Mouse (Mus musculus): ENCODE data around the gene Gm10220. TPM values are rescaled to one million over a fixed set of nuclear protein-coding genes. Genes with fewer than 3 reads are reported as not detected.
"Not testable (repeated sequence)": the region's sequence is repeated elsewhere in the genome, so short reads cannot be mapped to it uniquely, and the experiment has no call there.

Gene Gm10220
- polyA plus RNA-seq (2012; rRNA removed): not detected in 2 replicates

DNA sequence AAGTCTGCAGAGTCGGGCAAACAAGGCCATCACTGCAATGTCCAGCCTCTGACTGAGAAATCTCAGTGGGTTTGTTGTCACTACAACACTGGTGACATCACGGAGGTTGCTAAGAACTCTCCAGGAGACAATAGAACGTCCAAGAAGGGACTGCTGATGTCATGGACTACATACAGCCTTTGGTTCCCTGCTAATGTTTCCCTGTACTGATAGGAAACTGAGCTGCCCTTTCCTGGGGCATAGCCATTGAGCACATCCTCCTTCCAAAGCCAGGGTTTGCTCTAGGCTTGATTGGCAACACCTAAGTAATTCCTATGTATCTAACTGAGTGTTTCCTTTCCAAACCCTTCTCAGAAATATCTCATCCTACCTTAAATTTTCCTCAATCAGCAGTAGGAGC lies at the start of gene Gm10220:
TSS of gene Gm10220 (minus strand) at position 101 of the 400 bp plus-strand sequence.
- not testable (repeated sequence) for DNase-seq (ENCODE audit: extremely low spot score in 1 of 2, low spot score in 1 of 2)

DNA sequence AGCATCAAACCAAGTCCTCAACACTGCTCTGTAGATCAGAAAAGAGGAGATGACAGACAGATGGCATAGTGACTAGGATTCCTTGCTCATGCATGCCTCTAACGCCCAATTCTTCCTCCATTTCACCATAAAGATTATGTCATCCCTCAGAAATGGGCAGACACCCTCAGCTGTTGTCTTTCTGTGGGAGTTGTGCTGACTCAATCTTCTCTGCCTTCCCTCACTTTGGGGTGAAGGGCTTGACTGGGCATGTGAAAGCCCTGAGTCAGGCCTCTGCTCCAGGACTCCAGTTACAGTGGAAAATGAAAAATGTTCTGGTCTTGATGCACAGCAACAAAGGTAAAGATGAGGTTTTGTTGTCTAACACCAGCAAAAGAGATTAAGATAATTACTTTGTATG lies 48.6 kb upstream of the Gm10220 start:
- no peak for DNase-seq (ENCODE audit: extremely low spot score in 1 of 2, low spot score in 1 of 2)

DNA sequence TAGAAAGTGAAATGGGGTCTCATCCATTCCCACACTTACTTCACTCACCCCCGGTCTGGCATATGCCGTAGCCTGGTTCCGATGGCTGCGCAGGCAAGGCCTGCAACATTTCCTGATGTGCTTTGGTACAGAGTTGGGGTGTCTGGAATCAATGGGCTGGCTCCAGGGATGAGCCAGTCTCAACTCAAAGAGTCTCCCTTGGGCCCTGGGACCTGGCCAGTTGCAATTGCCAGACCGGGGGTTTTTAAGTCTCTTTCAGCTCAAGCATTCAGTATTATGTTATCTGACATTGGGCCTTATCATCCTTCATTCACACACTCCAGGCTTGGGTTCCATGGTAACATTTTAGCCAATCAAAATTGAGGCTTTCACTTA lies 44.6 kb upstream of the Gm10220 start:
- no peak for DNase-seq (ENCODE audit: extremely low spot score in 1 of 2, low spot score in 1 of 2)

DNA sequence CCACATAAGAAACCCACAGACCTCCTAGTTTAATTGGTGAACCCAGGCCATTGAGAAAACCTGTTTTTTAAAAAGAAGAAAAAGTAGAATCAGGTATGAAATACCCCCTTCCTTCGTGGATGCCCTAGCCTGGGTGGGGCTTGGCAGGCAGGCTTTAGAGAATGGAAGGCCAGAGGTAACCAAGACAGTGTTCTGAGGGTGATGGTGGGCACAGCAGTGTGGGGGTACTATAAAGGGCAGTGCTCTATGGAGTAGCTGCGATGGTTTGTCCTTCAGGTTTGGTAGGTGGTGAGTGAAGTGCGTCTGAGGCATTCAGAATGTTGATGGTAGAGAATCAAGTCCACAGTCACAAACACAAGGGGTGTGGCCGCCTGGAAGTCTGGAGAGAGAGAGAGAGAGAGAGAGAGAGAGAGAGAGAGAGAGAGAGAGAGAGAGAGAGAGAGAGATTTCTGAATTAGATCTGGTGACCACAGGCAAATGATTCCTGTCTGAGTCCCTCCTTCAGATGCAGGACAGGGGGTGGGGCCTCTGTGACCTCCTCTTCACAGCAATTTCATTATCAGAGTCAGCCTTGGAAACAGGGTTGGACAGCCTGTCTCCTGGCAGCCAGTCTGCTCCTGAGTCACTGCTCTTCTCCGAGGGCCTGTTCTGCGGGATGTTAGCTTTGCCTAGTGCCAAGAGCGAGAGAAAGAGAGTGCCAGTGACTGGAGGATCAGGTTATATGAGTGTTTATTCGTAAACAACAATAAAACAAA lies 44.0 kb upstream of the Gm10220 start:
- no peak for DNase-seq (ENCODE audit: extremely low spot score in 1 of 2, low spot score in 1 of 2)

DNA sequence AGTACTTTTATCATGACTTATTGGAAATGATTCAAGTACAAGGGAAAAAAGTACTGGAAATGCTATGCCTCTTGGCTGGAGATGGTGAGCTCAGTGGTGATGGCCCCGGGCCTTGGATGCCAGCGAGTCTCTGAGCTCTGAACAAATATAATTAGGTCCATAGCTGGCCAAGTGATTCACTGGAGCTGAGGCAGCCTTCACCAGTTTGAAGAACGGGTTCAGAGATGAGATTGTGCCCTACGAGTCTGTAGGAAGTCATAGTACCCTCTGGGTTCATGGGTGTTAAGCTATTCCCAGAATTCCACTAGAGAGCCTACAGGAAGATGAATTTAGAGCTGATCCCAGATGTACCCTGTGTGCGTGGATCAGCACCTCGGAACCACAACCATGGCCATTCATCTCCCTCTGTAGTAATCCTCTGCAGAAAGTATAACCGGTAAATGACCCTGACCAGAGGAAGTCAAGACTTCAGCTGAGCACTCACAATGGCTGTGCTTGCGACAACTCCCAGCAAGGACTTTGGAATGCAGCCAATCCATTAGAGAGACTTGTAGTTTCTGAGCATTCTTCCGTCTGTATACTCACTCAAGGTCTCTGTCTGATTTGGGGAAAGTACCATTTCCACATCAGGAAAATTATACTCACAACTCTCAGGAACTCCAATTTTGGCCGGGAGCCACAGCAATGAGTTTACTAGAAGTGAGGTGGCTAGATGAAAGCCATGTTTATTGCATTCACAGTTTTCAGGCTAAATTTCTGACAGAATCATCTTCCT lies 36.4 kb upstream of the Gm10220 start:
- DNase-seq (ENCODE audit: extremely low spot score in 1 of 2, low spot score in 1 of 2): no peak

DNA sequence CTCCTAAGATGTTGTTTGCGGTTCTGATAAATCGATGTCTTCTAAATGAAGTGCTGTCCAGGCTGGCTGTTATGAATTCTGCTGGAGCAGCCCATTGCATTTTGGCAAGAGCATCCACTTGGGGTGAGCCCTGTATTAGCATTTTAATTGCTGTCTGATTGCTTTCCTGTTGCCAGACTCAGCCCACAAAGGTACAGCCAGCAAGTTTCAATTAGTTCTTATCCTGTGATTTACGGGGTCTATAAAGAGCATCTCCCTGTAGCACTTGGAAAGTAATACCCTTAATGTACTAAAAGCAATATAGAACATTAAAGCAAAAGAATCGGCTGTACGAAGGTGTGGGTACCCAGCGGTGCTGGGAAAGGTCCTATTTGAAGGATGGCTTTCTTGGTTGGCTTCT lies 21.7 kb upstream of the Gm10220 start:
- DNase-seq (ENCODE audit: extremely low spot score in 1 of 2, low spot score in 1 of 2): no peak

DNA sequence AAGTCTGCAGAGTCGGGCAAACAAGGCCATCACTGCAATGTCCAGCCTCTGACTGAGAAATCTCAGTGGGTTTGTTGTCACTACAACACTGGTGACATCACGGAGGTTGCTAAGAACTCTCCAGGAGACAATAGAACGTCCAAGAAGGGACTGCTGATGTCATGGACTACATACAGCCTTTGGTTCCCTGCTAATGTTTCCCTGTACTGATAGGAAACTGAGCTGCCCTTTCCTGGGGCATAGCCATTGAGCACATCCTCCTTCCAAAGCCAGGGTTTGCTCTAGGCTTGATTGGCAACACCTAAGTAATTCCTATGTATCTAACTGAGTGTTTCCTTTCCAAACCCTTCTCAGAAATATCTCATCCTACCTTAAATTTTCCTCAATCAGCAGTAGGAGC lies 16.0 kb downstream of the Gm10220 start, which contains the start of gene 5031410I06Rik:
TSS of gene 5031410I06Rik (minus strand) at position 101 of the 400 bp plus-strand sequence.
- DNase-seq (ENCODE audit: extremely low spot score in 1 of 2, low spot score in 1 of 2): not testable (repeated sequence)

DNA sequence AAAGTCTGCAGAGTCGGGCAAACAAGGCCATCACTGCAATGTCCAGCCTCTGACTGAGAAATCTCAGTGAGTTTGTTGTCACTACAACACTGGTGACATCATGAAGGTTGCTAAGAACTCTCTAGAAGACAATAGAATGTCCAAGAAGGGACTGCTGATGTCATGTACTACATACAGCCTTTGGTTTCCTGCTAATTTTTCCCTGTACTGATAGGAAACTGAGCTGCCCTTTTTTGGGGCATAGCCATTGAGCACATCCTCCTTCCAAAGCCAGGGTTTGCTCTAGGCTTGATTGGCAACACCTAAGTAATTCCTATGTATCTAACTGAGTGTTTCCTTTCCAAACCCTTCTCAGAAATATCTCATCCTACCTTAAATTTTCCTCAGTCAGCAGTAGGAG lies 32.0 kb downstream of the Gm10220 start, which contains the start of gene Gm10471:
TSS of gene Gm10471 (minus strand) at position 101 of the 400 bp plus-strand sequence.
- DNase-seq (ENCODE audit: extremely low spot score in 1 of 2, low spot score in 1 of 2): not testable (repeated sequence)

DNA sequence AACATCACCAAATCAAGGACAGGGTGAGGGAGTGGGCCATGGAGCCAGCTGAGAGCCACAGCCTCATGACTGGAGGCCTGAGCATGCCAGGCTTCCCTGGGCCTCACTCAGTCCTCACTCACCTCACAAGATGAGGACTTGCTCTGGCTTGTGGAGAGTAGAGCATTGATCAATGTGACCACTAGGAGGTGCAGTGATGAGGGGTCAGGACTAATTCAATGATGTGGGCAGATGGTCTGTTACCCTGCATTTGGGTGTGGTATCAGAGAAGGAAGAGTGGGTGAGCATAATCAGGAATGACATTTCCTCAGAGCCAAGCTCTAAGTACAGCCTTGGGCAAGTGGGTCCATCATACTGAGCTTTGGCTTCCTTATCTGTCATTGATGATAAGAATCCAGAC lies 42.2 kb downstream of the Gm10220 start:
- DNase-seq (ENCODE audit: extremely low spot score in 1 of 2, low spot score in 1 of 2): peak in 1 of 2 experiments; percentile 1

DNA sequence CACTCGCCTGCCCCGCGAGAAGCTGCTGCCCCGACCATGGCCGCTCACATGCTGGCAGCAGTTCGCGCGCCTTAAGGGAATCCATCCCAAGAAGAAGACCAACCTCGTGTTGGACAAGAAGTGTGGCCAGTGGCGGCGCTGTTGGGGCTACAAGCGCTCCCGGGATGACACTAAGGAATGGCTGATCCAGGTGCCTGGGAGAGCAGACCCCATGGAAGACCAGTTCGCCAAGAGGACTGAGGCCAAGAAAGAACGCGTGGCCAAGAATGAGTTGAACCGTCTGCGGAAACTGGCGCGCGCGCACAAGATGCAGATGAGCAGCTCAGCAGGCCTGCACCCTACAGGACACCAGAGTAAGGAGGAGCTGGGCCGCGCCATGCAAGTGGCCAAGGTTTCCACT lies 50.5 kb downstream of the Gm10220 start:
- no peak for DNase-seq (ENCODE audit: extremely low spot score in 1 of 2, low spot score in 1 of 2)

Other genes starting within 250 kb of the Gm10220 start
- gene Gm21663, start 179.0 kb downstream of the Gm10220 start, polyA plus RNA-seq (2012; rRNA removed): not detected in 2 replicates
- gene Gm21671, start 167.0 kb downstream of the Gm10220 start, polyA plus RNA-seq (2012; rRNA removed): not detected in 2 replicates
- not detected in 2 replicates for gene Gm21680, start 148.8 kb downstream of the Gm10220 start, polyA plus RNA-seq (2012; rRNA removed)
- gene Gm21698, start 132.8 kb downstream of the Gm10220 start, polyA plus RNA-seq (2012; rRNA removed): not detected in 2 replicates
- gene Gm1979, start 116.6 kb downstream of the Gm10220 start, polyA plus RNA-seq (2012; rRNA removed): not detected in 2 replicates
- not detected in 2 replicates for gene Gm5862, start 98.5 kb downstream of the Gm10220 start, polyA plus RNA-seq (2012; rRNA removed)
- gene Speer4a, start 81.9 kb downstream of the Gm10220 start, polyA plus RNA-seq (2012; rRNA removed): not detected in 2 replicates
- not detected in 2 replicates for gene Gm7347, start 62.8 kb downstream of the Gm10220 start, polyA plus RNA-seq (2012; rRNA removed)
- not detected in 2 replicates for gene Gm10471, start 32.1 kb downstream of the Gm10220 start, polyA plus RNA-seq (2012; rRNA removed)
- gene 5031410I06Rik, start 16.1 kb downstream of the Gm10220 start, polyA plus RNA-seq (2012; rRNA removed): not detected in 2 replicates
- gene Gm7361, start 136.3 kb upstream of the Gm10220 start, polyA plus RNA-seq (2012; rRNA removed): 0.36 and 0.42 TPM in 2 replicates

Data from frontal cortex, adult 2 months (tissue).